Mouse (Mus musculus) stomach, embryonic 14.5 days (tissue): ENCODE measurements around the gene Gm20532. TPM values are rescaled to one million over a fixed set of nuclear protein-coding genes. Genes with fewer than 3 reads are reported as not detected.

Source experiments
- ATAC-seq: fragments of 200-750 bp; cut with Nextera tagmentation; 2 replicates; pipeline ENCODE4 v1.8.0; 2017; ENCODE audit warnings: low read depth, moderate TSS enrichment; ENCODE audit not compliant: insufficient number of reproducible peaks, insufficient read depth, low FRiP score
- H3K27ac ChIP-seq: fragments of 300-500 bp; sonication (generic); 2 replicates; pipeline ENCODE4 v1.5.1; 2014; ENCODE audit warnings: mild to moderate bottlenecking, low read length, moderate library complexity, mixed read lengths
- H3K27me3 ChIP-seq: fragments of 300-500 bp; sonication (generic); 2 replicates; pipeline ENCODE4 v1.6.1; 2014; ENCODE audit warnings: low read length, control low read depth, mixed read lengths; ENCODE audit not compliant: control insufficient read depth, insufficient read depth
- H3K36me3 ChIP-seq: fragments of 300-500 bp; sonication (generic); 2 replicates; pipeline ENCODE4 v1.6.1; 2014; ENCODE audit warnings: mild to moderate bottlenecking, control low read depth, low read length, moderate library complexity, mixed read lengths; ENCODE audit not compliant: control insufficient read depth, insufficient read depth
- H3K4me1 ChIP-seq: fragments of 300-500 bp; sonication (generic); 2 replicates; pipeline ENCODE4 v1.6.1; 2014; ENCODE audit warnings: low read length, control low read depth, mixed read lengths; ENCODE audit not compliant: control insufficient read depth, insufficient read depth
- H3K4me2 ChIP-seq: fragments of 300-500 bp; sonication (generic); replicated peaks from 2 replicates; pipeline ENCODE4 v1.6.1; 2014; ENCODE audit warnings: low read depth, low read length, control low read depth
- H3K4me3 ChIP-seq: fragments of 300-500 bp; sonication (generic); 2 replicates; pipeline ENCODE4 v1.5.1; 2014; ENCODE audit warnings: low read depth, low read length, control low read depth
- H3K9ac ChIP-seq: fragments of 300-500 bp; sonication (generic); replicated peaks from 2 replicates; pipeline ENCODE4 v1.6.1; 2014; ENCODE audit warnings: low read depth, mild to moderate bottlenecking, control low read depth, low read length, moderate library complexity, mixed read lengths
- H3K9me3 ChIP-seq: fragments of 300-500 bp; sonication (generic); 2 replicates; pipeline ENCODE4 v1.6.1; 2016; ENCODE audit warnings: low read depth, low read length, control low read depth; ENCODE audit not compliant: control insufficient read depth
- WGBS: fragments of 180-500 bp; shearing (Covaris S2); extraction: QIAGEN DNeasy Blood & Tissue Kit; methylation state at CpG from one replicate; pipeline ENCODE4 v1.1.7; 2014; 5-methylcytosine and 5-hydroxymethylcytosine counted together
- polyA plus RNA-seq: library from polyadenylated mRNA; unstranded; fragments of >200 nt; fragmentation: Nextera tagmentation; extraction: Ambion mirVana; gene quantifications from 2 replicates; pipeline ENCODE4 v1.2.1, GENCODE M21; 2014

Gene Gm20532
- polyA plus RNA-seq, 1 experiment from 2014 or later, result not detected

DNA sequence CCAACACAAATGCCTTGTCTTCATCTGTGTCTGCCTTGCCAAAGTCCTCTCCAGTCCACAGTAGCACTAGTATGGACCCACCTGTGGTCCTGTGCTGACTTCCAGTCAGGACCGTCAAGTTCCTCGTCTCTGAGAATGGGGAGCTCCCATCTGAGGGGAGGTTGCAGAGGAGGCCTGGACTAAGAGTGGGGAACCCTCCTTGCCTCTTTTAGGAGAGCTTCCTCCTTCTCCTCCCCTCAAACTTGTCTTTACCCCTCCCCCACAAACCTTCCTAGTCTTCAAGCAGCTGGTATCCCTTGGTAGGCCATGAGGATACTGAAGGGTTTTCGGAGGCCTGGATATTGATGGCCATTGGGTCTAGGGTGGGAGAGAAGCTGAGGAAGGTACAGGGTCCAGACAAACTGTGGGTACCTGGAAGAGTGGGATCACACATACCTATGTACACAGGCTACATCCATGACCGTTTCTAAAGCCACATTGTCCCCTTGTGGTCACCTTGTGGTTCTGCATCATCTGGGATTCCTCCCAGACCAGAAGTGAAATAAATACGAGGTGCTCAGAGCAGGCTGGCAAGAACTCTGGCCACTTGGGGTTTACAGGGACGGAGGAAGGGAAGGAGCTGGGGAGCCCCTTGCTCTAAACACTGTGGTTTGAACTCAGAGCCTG lies 25.0 kb upstream of the Gm20532 start:
- peak; percentile 67 for ATAC-seq
- Histone ChIP-seq H3K27me3 (no peaks in the 10 kb centered on the region), H3K9ac (no peak overlapping the region), H3K4me1 (0 out of 2 replicates have a peak, but pooled peaks cover 5% of the 10 kb centered on the region), H3K4me2 (no peak overlapping the region), H3K36me3 (no peaks in the 10 kb centered on the region), H3K4me3 (no peak overlapping the region), H3K9me3 (no peaks in the 10 kb centered on the region), H3K27ac (no peak overlapping the region)
- 36% methylated on average over 6 of the region's 6 CpGs for WGBS

DNA sequence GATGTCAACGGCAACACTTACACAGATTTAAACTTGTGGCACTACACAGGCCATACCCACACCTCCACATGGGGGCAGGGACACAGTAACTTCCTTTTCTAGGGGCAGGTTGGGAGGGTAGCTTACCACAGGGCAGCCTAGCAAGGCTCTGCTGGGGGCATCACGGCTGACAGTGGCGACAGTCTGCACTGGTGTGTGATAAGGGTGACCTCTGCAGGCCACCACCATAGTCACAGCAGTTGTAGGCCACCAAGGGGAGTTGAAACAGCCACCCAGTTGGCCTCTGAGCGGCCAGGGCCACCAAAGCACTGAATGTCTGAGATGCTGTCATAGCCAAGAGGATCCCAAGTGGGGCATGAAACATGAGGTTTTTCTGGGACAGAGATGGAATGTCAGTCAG lies 20.2 kb upstream of the Gm20532 start:
- H3K9ac ChIP-seq, result no peak overlapping the region
- WGBS, result 16% methylated on average over 4 of the region's 4 CpGs
- no peak overlapping the region for H3K27ac ChIP-seq
- ATAC-seq, result no peak
- no peaks in the 10 kb centered on the region for H3K27me3 ChIP-seq
- no peaks in the 10 kb centered on the region for H3K9me3 ChIP-seq
- H3K4me1 ChIP-seq, result no peaks in the 10 kb centered on the region
- no peak overlapping the region for H3K4me3 ChIP-seq
- no peaks in the 10 kb centered on the region for H3K36me3 ChIP-seq
- no peak overlapping the region for H3K4me2 ChIP-seq

DNA sequence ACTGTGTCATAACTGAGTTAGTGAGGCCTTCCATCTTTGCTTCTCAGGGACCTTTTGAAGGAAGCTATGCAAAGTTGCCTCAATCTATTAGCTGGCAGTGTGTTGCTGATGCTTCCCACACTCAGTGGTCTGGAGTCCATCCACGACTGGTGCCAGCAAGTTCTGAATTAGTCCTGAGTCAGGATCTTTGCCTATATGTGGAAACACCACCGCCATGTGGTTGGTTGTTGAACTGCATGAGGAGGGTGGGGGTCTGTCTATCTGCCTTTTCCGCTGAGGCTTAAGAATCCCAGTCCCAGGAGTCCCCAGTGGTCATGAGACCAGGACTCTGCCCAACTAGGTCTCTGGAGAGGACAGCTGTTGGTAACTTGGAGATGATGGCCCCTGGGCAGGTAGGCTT lies 16.4 kb upstream of the Gm20532 start:
- H3K4me1 ChIP-seq, result peaks cover 5% of the 10 kb centered on the region; the same call in 1 of the 2 replicates
- no peak for ATAC-seq
- H3K9me3 ChIP-seq, result no peaks in the 10 kb centered on the region
- H3K4me2 ChIP-seq, result no peak overlapping the region
- H3K27ac ChIP-seq, result no peak overlapping the region
- no peaks in the 10 kb centered on the region for H3K36me3 ChIP-seq
- 5% methylated on average over 3 of the region's 3 CpGs for whole genome bisulfite sequencing
- no peaks in the 10 kb centered on the region for H3K27me3 ChIP-seq
- H3K9ac ChIP-seq, result no peak overlapping the region
- H3K4me3 ChIP-seq, result no peak overlapping the region

DNA sequence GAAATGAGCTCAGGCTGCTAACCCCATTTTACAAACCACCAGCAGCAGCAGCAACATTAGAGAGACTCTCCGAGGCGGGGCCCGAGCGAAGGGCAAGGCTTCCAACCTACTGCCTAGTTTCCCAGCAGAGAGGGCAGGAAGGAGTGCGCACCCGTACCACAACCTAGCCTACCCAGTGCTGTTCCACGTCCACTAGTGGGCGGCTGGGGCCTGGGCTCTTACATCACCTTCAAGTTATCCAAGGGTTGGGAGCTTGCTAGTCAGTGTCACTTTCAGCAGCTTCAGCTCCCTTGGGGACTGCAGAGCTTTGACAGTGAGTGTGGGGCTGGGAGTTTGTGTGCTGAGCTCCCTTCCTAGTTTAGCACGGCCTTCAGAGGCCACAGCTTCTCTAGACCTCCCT lies 15.0 kb upstream of the Gm20532 start:
- Histone ChIP-seq H3K27me3 (no peaks in the 10 kb centered on the region), H3K36me3 (no peaks in the 10 kb centered on the region), H3K4me3 (no peak overlapping the region), H3K27ac (peak overlapping the region; percentile 52; the same call in 1 of the 2 replicates), H3K9ac (no peak overlapping the region), H3K4me1 (peaks cover 5% of the 10 kb centered on the region; the same call in 1 of the 2 replicates), H3K9me3 (no peaks in the 10 kb centered on the region), H3K4me2 (no peak overlapping the region)
- no peak for ATAC-seq
- WGBS, result 77% methylated on average over 9 of the region's 9 CpGs

DNA sequence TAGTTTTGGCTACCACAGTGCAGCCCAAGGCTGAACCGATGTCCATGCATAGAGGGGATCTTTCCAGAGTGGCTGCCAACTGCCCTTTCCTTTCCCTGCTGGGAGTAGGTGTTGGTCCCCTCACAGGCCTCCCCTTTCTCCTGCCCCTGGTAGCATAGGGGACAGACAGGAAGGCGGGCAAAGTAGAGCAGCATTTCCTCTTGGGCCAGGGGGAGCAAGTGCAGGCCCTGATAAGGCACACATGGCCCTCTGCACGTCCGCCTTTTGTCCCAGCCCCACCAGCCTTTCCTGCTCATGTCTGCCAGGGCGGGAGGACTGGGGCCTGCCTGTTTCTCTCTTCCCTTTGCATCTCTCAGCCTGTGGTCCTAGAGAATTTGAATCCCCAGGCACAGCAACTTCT lies 14.6 kb upstream of the Gm20532 start:
- H3K4me2 ChIP-seq, result no peak overlapping the region
- H3K4me3 ChIP-seq, result no peak overlapping the region
- H3K36me3 ChIP-seq, result no peaks in the 10 kb centered on the region
- no peaks in the 10 kb centered on the region for H3K9me3 ChIP-seq
- H3K9ac ChIP-seq, result no peak overlapping the region
- H3K4me1 ChIP-seq, result peaks cover 5% of the 10 kb centered on the region; the same call in 1 of the 2 replicates
- H3K27ac ChIP-seq, result peak overlapping the region; percentile 52; the same call in 1 of the 2 replicates
- H3K27me3 ChIP-seq, result no peaks in the 10 kb centered on the region
- ATAC-seq, result no peak
- 50% methylated on average over 5 of the region's 5 CpGs for WGBS

DNA sequence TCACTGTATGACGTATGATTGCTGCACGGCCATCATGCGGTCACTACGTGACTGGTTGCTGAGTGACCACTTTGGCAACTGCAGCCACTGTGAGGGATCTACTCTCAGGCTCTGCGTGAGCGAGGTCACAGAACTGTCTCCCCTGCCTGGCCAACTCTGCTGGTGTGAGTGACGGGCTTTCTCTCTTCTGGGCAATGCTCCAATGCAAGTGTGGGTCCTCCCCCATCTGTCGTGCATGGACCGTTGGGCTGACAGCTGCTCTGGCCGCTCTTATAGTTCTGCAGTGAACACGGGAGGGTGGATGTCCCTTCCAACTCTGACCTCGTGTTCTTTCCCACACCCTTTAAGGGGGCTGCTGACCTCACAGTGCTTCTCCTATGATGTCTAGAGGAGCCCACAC lies 13.0 kb upstream of the Gm20532 start:
- WGBS, result 56% methylated on average over 12 of the region's 12 CpGs
- Histone ChIP-seq H3K9ac (no peak overlapping the region), H3K9me3 (no peaks in the 10 kb centered on the region), H3K4me1 (peaks cover 8% of the 10 kb centered on the region; the same call in 1 of the 2 replicates), H3K4me2 (no peak overlapping the region), H3K27me3 (no peaks in the 10 kb centered on the region), H3K36me3 (no peaks in the 10 kb centered on the region), H3K4me3 (no peak overlapping the region), H3K27ac (peak overlapping the region; percentile 39; the same call in 1 of the 2 replicates)
- no peak; the same call in 1 of the 2 replicates for ATAC-seq

DNA sequence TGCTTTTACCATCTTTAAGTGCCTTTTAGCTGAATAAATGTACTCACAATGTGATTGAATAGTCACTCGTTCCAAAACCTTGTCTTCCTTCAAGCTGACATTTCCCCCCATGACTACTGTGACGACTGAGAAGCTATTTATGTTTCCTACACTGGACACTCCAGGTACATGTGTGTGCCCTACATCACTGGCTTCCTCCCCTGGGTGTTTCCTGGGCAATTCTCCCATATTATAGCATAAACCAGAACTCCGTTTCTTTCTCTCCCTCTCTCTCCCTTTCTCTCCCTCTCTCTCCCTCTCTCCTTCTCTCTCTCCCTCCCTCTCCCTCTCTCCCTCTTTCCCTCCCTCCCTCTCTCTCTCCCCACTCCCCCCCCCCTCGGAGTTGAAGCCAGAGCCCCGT lies 12.6 kb upstream of the Gm20532 start:
- Histone ChIP-seq H3K4me1 (peaks cover 10% of the 10 kb centered on the region; the same call in 1 of the 2 replicates), H3K9ac (no peak overlapping the region), H3K27me3 (no peaks in the 10 kb centered on the region), H3K36me3 (no peaks in the 10 kb centered on the region), H3K27ac (peak overlapping the region; percentile 39; the same call in 1 of the 2 replicates), H3K4me3 (no peak overlapping the region), H3K9me3 (no peaks in the 10 kb centered on the region), H3K4me2 (no peak overlapping the region)
- ATAC-seq, result no peak
- WGBS, result 19% methylated on average over 5 of the region's 5 CpGs

DNA sequence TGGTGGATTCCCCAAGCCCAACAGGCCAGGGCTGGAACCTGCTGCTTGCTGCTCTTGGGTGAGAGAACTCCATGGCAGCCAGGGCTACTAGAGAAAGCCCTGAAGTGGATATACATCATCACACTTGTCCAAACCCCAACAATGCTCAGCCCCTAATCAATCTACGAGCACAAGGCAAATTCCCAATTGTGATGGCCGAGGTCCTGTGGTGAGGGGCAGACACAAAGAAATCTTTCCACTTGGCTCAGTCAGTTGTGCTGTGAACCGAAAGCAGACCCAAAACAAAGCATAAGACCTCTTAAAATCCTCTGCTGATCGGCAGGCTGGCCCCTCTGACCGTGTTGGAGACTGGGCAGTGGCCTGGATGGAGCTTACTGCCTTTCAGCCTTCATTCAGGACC lies 11.6 kb upstream of the Gm20532 start:
- no peaks in the 10 kb centered on the region for H3K36me3 ChIP-seq
- ATAC-seq, result no peak
- no peak overlapping the region for H3K4me3 ChIP-seq
- no peaks in the 10 kb centered on the region for H3K27me3 ChIP-seq
- H3K9ac ChIP-seq, result no peak overlapping the region
- no peak overlapping the region for H3K27ac ChIP-seq
- peaks cover 10% of the 10 kb centered on the region; the same call in 1 of the 2 replicates for H3K4me1 ChIP-seq
- no peak overlapping the region for H3K4me2 ChIP-seq
- 68% methylated on average over 5 of the region's 5 CpGs for WGBS
- H3K9me3 ChIP-seq, result no peaks in the 10 kb centered on the region

DNA sequence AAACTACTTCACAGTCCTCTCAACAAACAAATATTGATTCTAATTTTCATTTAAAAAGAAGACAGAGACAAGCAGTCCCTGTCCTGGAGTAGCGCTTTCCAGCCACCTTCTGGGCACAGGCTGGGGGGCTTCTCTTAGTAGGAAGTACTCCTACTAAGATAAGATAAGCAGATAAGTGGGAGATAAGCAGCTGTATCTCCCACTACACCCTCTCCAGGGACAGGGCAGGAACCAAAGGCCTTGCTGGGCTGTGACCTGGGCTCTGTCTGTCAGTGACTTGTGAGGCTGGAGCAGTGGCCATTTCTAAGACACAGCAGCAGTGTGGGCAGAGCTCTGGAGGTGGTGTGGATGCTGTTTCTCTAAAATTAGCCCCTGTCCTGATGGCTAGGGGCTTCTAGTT lies 11.1 kb upstream of the Gm20532 start:
- no peak for ATAC-seq
- H3K4me3 ChIP-seq, result no peak overlapping the region
- no peaks in the 10 kb centered on the region for H3K27me3 ChIP-seq
- H3K4me1 ChIP-seq, result peaks cover 10% of the 10 kb centered on the region; the same call in 1 of the 2 replicates
- no peak overlapping the region for H3K4me2 ChIP-seq
- H3K9ac ChIP-seq, result no peak overlapping the region
- no peaks in the 10 kb centered on the region for H3K36me3 ChIP-seq
- WGBS, result 81% methylated on average over 1 of the region's 1 CpGs
- H3K27ac ChIP-seq, result no peak overlapping the region; the same call in 1 of the 2 replicates
- H3K9me3 ChIP-seq, result no peaks in the 10 kb centered on the region
